Mouse (Mus musculus): ENCODE results near the gene Brd1. TPM values are rescaled to one million over a fixed set of nuclear protein-coding genes. Genes with fewer than 3 reads are reported as not detected.

The Brd1 gene
- total and polyA plus RNA-seq, 2 experiments from 2014 or later, result 9.9 to 36.8 TPM

DNA sequence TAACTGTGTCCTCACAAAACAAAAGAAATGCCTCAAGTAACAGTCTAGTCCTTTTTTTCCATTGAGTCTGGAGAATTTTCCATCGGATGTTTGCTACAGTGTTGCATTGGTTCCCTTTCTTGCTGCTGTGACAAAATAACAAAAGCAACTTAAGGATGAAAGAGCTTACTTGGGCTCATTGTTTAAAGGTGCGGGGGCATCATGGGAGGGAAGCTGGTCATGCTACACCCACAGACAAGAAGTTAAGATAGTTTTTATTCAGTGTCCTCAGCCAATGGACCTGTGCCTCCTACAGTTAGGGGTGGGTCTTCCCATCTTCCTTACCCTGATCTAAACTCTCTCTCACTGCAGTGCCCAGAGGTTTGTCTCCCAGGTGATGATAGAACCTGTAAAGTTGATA, 4.4 kb upstream of the Brd1 start:
- TF ChIP-seq EP300 (IDR thresholded peaks at IDR 0.05; ENCODE audit: low read depth) (no peak), CTCF (IDR thresholded peaks at IDR 0.05; ENCODE audit: low read depth) (no peak)
- no peaks in the 10 kb centered on the region for H3K9me3 ChIP-seq (replicated peaks; ENCODE audit: control insufficient read depth, low read length)
- no peak overlapping the region for H3K27ac ChIP-seq (ENCODE audit: low read depth)
- H3K27me3 ChIP-seq (ENCODE audit: control insufficient read depth, insufficient read depth, low read length), result no peaks in the 10 kb centered on the region
- ATAC-seq (ENCODE audit: insufficient read depth, low read depth) (no peak), DNase-seq (ENCODE audit: low spot score) (no peak)
- H3K4me3 ChIP-seq (ENCODE audit: low read depth, low read length), result no peak overlapping the region
- 73% methylated on average over 2 of the region's 2 CpGs for WGBS
- H3K4me1 ChIP-seq (ENCODE audit: control insufficient read depth, insufficient read depth), result peaks cover 4% of the 10 kb centered on the region
- no peak overlapping the region for H3K9ac ChIP-seq (replicated peaks; ENCODE audit: low read depth, low read length)
- H3K4me2 ChIP-seq (ENCODE audit: low read depth, low read length), result no peak overlapping the region
- no peaks in the 10 kb centered on the region for H3K36me3 ChIP-seq (replicated peaks; ENCODE audit: control insufficient read depth, insufficient read depth, low read length)

DNA sequence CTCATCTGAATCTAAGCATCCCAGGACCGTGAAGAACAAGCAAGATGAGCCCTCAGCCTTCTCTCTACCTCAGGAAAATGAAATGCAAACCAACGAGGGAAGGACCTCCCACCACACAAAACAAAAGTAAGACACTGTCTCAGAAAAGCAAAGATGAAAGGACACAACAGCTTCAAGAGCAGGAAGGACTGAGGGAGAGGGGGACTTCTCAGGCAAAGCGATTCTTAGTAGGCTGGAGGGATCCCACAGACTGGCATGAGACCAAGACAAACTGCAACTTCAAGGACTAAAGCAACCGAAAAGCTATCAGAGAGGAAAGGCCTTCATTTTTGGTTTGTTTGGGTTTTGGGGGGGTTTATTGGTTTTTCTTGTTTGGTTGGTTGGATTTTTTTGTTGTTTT, 2.1 kb upstream of the Brd1 start:
- no peak for ATAC-seq (ENCODE audit: insufficient read depth, low read depth)
- no peak overlapping the region for H3K9ac ChIP-seq (replicated peaks; ENCODE audit: low read depth, low read length)
- peaks cover 20% of the 10 kb centered on the region for H3K4me1 ChIP-seq (ENCODE audit: control insufficient read depth, insufficient read depth)
- no peaks in the 10 kb centered on the region for H3K9me3 ChIP-seq (replicated peaks; ENCODE audit: control insufficient read depth, low read length)
- no peak for TF ChIP-seq CTCF (IDR thresholded peaks at IDR 0.05; ENCODE audit: low read depth)
- no peak for TF ChIP-seq EP300 (IDR thresholded peaks at IDR 0.05; ENCODE audit: low read depth)
- no peaks in the 10 kb centered on the region for H3K27me3 ChIP-seq (ENCODE audit: control insufficient read depth, insufficient read depth, low read length)
- H3K27ac ChIP-seq (ENCODE audit: low read depth), result no peak overlapping the region
- no peaks in the 10 kb centered on the region for H3K36me3 ChIP-seq (replicated peaks; ENCODE audit: control insufficient read depth, insufficient read depth, low read length)
- H3K4me2 ChIP-seq (ENCODE audit: low read depth, low read length), result no peak overlapping the region
- DNase-seq (ENCODE audit: low spot score), result no peak
- 57% methylated on average over 4 of the region's 4 CpGs for WGBS
- H3K4me3 ChIP-seq (ENCODE audit: low read depth, low read length), result no peak overlapping the region

DNA sequence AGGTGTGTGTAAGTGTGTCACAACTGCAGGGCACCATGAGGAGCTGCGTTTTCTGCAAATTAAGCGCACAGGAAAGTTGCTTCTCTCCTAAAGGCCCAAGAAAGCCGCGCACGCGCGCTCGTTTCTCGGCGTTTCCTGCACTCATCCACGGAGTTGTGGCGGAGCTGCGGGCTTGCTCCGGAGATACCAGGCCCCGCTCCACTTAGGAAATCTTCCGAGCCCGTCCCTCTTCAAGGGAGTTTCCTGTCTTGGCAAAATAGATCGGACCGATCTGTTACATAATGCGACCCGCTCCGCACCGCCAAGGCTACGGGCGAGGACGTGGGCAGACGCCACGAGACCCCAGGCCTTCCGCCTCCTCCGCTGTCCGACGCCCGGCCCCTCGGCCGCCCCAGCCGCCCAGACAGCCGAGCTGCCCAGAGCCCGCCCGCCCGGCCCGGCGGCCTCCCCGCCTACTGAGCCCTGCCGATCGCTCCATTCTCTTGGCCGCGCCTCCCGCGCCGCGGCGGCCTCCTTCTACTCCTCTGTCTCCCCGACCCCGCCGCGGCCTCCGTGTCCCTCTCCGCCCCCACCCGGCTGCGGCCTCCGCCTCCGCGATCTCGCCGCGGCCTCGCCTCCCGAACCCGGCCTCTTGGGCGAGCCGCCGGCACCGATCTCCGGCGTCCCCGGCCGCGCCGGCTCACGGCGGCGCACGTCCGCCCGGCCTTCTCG, 837 bp downstream of the Brd1 start:
- peaks cover 24% of the 10 kb centered on the region for H3K4me1 ChIP-seq (ENCODE audit: control insufficient read depth, insufficient read depth)
- peak; percentile 57 for ATAC-seq (ENCODE audit: insufficient read depth, low read depth)
- H3K27me3 ChIP-seq (ENCODE audit: control insufficient read depth, insufficient read depth, low read length), result no peaks in the 10 kb centered on the region
- 1% methylated on average over 59 of the region's 86 CpGs for WGBS
- no peaks in the 10 kb centered on the region for H3K9me3 ChIP-seq (replicated peaks; ENCODE audit: control insufficient read depth, low read length)
- TF ChIP-seq CTCF (IDR thresholded peaks at IDR 0.05; ENCODE audit: low read depth) (no peak), EP300 (IDR thresholded peaks at IDR 0.05; ENCODE audit: low read depth) (no peak)
- H3K4me3 ChIP-seq (ENCODE audit: low read depth, low read length), result peak overlapping the region; percentile 92
- H3K9ac ChIP-seq (replicated peaks; ENCODE audit: low read depth, low read length), result peak overlapping the region; percentile 95
- H3K27ac ChIP-seq (ENCODE audit: low read depth), result peak overlapping the region; percentile 94
- peak overlapping the region; percentile 80 for H3K4me2 ChIP-seq (ENCODE audit: low read depth, low read length)
- peaks cover 23% of the 10 kb centered on the region for H3K36me3 ChIP-seq (replicated peaks; ENCODE audit: control insufficient read depth, insufficient read depth, low read length)
- DNase-seq (ENCODE audit: low spot score), result peak; percentile 36

DNA sequence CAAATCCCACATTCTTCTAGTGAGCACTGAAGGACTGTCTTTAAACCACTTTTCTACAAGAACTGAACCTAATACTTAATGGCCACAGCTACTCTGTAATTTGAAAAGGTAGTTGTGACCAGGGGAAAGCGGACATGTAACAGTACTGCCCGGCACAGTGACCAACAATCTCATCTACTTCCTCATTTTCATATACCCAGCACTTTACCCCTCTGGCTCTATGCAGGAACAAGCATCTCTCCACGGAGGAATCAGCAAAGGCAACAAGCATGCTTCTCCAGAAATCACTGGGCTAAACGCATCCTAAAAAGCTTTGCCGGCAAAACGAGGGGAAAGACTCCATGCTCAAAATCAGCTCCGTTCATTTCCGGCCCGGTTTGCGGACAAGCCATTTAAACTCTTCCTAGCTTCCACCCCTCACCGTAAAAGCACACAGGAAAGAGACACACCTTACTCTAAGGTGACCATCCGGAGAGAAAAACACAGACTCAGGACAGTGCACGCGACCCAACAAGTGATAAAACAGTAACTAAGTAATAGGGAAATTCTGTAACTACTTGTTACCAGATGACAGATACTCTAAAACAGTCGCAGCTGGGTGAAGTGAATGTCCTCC, 1.5 kb downstream of the Brd1 start:
- no peak for TF ChIP-seq CTCF (IDR thresholded peaks at IDR 0.05; ENCODE audit: low read depth)
- Histone ChIP-seq H3K27ac (ENCODE audit: low read depth) (peak overlapping the region; percentile 94; the same call in 1 of the 2 replicates), H3K27me3 (ENCODE audit: control insufficient read depth, insufficient read depth, low read length) (no peaks in the 10 kb centered on the region), H3K4me3 (ENCODE audit: low read depth, low read length) (peak overlapping the region; percentile 92), H3K36me3 (replicated peaks; ENCODE audit: control insufficient read depth, insufficient read depth, low read length) (peaks cover 25% of the 10 kb centered on the region), H3K9ac (replicated peaks; ENCODE audit: low read depth, low read length) (peak overlapping the region; percentile 95), H3K9me3 (replicated peaks; ENCODE audit: control insufficient read depth, low read length) (no peaks in the 10 kb centered on the region), H3K4me1 (ENCODE audit: control insufficient read depth, insufficient read depth) (peaks cover 24% of the 10 kb centered on the region), H3K4me2 (ENCODE audit: low read depth, low read length) (peak overlapping the region; percentile 80)
- DNase-seq (ENCODE audit: low spot score) (no peak), ATAC-seq (ENCODE audit: insufficient read depth, low read depth) (no peak)
- WGBS, result 11% methylated on average over 15 of the region's 15 CpGs

DNA sequence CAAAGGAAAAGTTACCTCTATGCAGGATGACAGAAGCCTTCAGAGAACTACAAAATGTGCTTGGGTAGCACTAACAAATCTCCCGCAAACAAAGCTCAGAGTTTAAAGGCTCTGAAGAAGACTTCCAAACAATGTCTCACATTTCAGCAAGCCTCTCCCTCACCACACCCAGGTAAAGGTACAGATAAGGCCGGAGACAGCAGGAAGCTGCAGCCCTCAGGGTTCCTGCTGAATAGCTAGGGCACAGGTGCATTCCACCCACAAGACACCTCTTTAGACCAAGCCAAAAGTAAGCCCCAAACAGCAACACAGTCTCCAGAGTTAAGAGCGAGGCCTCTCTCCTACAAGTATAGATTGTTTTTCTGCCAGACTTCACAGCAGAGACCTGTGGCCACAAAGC, 3.3 kb downstream of the Brd1 start:
- 61% methylated on average over 3 of the region's 3 CpGs for WGBS
- no peaks in the 10 kb centered on the region for H3K9me3 ChIP-seq (replicated peaks; ENCODE audit: control insufficient read depth, low read length)
- no peak overlapping the region for H3K4me3 ChIP-seq (ENCODE audit: low read depth, low read length)
- DNase-seq (ENCODE audit: low spot score) (no peak), ATAC-seq (ENCODE audit: insufficient read depth, low read depth) (no peak)
- peak overlapping the region; percentile 9; the same call in 1 of the 2 replicates for H3K4me2 ChIP-seq (ENCODE audit: low read depth, low read length)
- TF ChIP-seq CTCF (IDR thresholded peaks at IDR 0.05; ENCODE audit: low read depth), result no peak
- no peak for TF ChIP-seq EP300 (IDR thresholded peaks at IDR 0.05; ENCODE audit: low read depth)
- no peaks in the 10 kb centered on the region for H3K27me3 ChIP-seq (ENCODE audit: control insufficient read depth, insufficient read depth, low read length)
- H3K9ac ChIP-seq (replicated peaks; ENCODE audit: low read depth, low read length), result 0 out of 2 replicates have a peak overlapping the region, but pooled peaks have one; percentile 30
- no peak overlapping the region for H3K27ac ChIP-seq (ENCODE audit: low read depth)
- peaks cover 37% of the 10 kb centered on the region for H3K36me3 ChIP-seq (replicated peaks; ENCODE audit: control insufficient read depth, insufficient read depth, low read length)
- peaks cover 24% of the 10 kb centered on the region for H3K4me1 ChIP-seq (ENCODE audit: control insufficient read depth, insufficient read depth)

All from heart, postnatal 0 days (tissue).